Mouse (Mus musculus): ENCODE results near the gene Dnajb3.
"Not testable (repeated sequence)": the region's sequence is repeated elsewhere in the genome, so short reads cannot be mapped to it uniquely, and the experiment has no call there.

Gene Dnajb3

DNA sequence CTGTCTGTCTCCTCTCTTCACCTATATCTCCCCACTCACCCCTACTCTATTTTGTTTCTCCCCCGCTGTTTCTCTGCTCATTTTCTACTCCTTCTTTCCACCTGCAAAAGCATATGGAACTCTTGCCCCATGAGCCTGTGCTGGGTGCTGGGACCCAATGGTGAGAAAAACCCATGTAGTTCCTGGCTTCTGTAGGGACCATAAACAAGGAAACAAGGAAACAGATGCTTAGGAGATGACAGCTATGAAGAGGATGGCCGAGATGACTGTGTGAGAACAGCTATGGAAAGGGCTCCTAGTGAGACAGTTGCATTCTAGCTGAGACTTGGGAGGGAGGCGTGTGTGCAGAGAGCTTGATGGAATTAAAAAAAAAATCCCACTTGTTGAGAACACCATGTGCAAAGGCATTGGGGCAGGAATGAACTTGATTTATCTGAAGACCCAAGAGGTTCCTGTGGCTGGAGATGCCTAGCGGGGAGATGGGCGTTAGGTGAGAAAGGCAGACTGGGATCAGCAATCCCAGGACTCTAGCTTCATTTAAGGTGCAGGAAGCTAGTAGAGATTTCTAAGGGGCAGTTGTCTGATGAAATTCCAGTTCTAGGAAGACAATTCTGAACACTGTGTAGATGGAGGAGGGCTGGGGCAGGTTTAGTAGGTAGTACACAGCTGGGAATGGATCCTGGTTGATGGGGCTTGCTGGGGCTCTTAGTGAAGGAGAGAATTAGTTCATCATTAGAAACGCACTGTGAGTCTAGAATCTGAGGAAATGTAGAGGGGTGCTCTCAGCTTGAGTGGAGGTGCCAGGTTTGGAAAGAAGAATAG lies 25.6 kb upstream of the Dnajb3 start:
- DNase-seq, result no peak

DNA sequence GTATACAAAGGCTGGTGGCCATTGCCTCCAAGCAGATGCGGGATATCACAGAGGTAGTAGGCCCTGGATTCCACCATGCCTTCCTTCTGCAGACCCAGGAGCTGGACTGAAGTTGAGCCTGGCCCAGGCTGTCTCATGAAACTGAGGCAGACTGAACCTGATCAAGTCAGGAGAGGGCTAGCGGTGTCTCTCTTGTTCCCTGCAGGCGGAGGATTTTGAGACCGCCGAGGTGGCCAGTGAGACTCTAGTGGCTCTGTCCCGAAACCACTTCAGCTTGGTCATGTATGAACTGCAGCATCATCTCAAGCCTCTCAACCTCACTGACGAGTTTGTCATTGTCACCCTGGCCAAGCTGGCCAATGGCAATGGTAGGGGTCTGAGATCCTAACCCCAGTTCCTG lies 24.8 kb upstream of the Dnajb3 start:
- DNase-seq, result no peak

DNA sequence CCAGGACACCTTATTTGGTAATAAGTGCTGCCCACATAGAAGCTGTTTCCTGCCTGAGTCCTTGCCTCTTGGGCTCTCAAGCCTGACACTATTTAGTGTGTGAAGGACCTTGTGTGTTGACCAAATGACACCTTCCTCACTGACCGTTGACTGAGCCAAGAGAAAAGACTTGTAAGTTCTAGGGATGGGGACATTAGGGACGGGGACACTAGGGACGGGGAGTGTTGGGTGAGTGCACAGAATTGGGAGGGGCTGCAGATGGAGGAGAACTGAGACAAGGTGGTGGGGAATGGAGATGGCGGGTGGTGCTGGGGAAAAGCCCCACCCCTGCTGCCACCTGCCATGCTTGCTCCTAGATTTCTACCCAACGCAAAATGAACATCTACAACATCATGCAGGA lies 24.4 kb upstream of the Dnajb3 start:
- DNase-seq, result no peak

DNA sequence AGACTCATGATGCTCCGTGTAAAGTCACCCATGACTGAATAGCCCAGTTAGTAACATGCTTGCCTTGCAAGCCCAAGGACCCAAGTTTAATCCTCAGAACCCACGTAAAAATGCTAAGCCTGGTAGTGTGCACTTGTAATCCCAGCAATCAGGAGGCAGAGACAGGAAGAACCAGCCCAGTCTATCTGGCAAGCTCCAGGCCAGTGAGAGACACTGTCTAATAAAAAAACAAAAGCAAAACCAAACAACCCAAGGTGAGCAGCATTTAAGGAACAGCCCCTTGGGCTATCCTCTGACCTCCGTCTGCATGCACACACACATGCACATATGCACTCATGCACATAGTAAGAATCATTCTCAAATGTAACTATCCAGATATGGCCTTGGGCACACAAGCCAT lies 24.0 kb upstream of the Dnajb3 start:
- no peak for DNase-seq

DNA sequence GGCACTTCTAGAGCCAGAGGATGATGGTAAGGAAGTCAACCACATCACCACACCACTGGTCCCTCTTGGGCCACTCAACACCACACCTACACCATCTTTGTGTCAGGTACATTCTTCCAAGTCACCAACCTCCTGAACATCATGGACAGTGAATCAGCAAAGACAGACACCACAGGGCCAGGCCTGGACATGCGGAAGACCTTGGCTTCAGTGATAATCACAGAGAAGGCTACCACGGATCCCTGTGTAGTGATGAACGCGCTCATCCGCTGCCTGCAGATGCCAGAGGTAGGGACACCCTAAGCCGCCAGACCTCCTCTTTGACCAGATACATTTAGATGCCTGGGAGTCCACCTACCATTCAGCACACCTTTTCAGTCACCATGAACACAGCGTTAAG lies 22.5 kb upstream of the Dnajb3 start:
- no peak for DNase-seq

DNA sequence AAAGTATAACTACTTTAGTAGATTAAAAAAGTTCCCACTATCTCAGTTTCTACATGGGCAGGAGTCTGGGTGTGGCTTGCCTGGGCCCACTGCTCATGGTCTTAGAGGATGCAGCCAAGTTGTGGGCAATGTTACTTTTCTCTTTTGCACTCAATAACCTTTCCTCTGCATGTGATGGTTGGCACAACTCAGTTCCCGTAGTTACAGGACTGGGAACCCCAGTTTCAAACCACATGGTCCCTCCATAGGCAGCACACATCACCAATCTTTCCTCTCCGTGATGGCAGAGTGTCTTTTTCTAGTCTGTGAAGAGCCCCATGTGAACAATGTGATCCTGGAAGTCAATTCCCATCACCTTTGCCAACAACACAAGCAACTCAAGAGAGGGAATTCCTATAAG lies 21.9 kb upstream of the Dnajb3 start:
- peak; percentile 9 for DNase-seq

DNA sequence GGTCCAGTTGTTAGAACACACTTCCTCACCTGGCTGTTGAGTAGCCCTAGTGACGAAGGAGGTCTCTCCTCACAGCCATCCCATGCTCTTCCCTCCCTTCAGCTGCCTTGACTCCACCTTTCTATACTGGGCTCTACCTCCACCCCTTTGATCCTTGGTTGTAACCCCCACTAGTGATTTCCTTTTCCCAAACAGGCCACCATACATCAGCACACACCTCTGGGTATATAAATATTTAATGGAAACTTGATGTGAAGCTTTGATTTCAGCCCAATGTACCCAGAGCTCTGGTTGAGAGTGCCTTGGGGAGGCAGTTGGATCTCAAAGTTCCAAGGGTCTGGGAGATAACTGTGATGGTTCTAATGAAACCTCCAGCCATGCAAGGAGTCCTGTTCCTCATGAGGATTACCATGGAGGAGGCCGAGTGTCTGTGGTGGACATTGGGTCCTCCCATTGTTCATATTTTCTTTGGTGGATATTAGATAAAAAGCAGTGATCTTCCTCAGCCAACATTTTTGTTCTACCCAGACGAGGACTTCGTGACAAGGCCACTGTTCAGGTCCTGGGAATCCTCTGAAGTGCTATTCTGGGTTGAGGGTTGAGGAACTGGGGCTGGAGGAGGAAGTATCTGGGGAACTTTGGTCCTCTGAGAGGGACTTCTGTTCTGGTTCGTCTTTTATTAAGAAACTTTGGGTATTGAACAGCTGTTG lies 21.2 kb upstream of the Dnajb3 start, which contains the start of gene Mroh2a:
Gene Mroh2a (plus strand): TSS at position 317 of the 710 bp plus-strand sequence.
- peak; percentile 3 for DNase-seq

DNA sequence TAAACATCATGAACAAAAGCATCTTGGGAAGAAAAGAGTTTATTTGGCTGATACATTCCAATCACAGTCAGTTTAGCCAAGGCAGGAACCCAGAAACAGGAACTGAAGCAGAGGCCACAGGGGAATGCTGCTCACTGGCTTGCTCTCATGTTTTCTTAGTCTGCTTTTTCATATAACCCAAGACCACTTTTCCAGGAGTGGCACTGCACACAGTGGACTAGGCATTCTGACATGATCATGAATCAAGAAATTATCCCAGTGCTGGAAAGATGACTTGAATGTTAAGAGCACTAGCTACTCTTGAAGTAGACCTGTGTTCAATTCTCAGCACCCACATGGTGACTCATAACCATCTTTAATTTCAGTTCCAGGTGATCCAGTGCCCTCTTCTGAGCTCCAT lies 20.2 kb upstream of the Dnajb3 start:
- no peak for DNase-seq

DNA sequence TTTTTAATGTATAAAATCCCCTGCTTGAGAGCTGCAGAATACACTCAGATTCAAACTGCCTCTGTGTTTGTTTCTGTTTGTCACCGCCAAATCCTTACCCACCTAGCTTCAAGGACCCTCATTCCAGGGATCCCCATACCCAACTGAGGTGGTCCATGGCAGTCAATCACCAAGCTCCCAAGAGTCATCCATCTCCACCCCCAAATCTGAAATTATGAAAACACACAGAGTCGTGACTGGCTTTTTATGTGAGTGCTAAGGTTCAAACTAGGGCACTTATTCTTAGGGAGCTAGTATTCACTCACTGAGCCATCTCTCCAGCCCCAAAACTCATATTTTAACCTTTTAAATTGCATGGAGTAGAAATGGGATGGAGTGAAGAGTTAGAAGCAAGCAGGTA lies 19.7 kb upstream of the Dnajb3 start:
- not testable (repeated sequence) for DNase-seq

DNA sequence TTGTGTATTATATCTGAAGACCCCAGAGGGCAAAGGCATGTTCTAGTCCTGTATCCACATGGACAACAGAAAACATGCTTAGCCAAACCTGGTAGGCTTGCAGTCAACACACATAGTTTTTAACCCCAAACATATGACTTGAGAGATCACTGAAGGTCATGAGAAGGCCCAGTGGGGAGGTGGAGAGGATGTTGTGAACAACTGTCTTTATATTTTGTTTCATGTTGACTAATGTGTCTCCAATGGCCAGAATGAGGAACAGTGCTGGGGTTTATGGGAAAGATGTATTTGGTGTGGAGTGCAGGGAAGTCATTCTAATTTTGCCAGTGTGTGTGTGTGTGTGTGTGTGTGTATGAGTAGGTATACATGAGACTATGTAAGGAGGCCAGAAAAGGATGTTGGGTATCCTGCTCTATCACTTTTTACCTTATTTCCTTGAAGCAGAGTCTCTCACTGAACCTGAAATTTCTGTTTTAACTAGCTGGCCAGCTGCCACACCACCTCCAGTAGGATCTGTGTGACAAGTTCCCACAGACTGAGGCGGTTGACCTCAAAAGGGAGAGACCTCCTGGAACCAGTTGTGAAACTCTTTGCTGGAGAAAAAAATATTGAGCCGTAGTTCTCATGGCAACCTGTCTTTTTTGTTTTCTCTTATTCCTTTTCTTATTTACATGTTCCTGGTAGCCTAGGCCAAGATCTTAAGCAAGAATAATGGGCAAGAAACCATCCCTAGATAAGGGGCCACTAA lies 18.6 kb upstream of the Dnajb3 start:
- no peak for DNase-seq

DNA sequence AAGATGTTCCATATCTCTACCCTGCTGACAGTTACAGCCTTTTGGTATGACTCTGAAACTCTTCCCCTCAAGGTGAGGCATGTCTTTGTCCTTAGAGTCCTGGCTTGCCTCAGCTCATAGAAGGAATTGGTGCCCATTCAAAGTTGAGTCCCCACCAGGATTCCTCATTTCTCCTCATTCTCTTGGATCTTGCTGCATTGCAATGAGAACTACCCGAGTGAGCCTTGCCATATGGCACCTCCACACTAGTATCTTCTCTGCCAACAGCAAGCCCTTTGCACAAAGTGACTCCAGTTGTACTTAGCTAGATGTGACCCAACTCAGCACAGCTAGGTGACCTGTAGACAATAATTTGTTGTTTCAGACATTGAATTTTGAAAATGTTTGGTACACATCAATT lies 18.0 kb upstream of the Dnajb3 start:
- DNase-seq, result no peak

DNA sequence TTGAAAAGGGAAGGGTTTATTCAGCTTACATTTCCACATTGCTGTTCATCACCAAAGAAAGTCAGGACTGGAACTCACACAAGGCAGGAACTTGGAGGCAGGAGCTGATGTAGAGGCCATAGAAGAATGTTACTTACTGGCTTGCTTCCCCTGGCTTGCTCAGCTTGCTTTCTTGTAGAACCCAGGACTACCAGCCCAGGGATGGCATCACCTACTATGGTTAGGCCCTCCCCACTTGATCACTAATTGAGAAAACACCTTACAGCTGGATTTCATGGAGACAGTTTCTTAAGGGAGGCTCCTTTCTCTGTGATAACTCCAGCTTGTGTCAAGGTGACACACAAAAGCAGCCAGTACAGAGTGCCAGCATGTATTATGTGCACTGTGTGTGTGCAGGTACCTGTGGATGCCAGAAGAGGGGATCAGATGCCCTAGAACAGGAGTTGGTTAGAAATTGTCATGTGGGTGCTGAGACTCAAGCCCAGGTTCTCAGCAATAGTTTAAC lies 17.5 kb upstream of the Dnajb3 start:
- not testable (repeated sequence) for DNase-seq

DNA sequence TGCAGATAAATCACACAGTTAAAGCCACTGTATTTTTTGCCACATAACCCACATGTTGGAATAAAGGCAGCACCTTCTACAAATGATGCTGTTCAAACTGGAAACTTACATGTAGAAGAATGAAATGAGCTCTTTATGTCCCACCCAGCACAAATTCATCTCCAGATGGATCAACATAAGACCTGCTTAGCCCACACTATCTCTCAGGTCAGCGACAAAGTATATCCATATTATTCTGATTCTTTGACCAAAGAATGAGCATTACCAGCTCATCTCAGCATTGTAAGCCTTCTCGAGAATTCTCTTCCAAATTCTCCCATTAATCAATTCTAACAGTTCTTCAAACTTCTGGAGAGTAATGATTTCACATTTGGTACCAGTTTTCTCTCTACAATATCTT lies 16.6 kb upstream of the Dnajb3 start:
- DNase-seq, result no peak

DNA sequence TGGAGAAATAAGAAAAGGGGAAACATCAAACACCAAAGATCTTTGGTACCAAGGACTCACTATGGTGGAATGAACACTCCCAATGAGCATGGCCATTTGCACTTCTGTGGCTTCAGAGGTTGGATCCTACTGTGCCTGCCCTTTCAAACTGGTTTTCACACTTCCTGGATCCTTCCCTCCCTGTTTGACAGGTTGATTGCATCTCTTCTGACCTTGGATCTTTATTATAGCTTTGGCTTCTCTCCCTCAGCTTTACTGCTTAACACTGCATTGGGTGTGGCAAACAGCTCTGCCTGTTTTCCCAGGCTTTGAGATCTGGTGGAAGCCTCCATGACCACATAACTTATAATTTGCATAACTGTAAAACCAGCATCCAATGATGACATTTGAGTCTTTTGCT lies 14.8 kb upstream of the Dnajb3 start:
- no peak for DNase-seq

DNA sequence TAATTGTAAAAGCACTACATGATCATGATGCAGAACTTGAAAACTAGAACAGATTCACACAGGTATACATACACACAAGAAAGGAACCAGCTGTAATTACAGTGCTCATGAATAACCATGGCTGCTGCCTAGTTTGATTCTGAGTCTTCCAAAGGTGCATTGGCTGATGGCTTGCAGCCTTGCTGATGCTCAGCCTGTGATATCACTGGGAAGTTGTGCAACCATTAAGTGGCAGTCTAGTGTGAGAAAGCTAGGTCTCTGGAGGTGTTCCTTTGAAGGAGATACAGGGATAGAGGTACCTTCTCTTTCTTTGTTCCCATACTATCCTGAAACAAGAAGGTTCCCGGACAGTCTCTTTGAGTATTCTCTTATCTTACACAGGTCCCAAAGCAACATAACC lies 13.5 kb upstream of the Dnajb3 start:
- no peak for DNase-seq

DNA sequence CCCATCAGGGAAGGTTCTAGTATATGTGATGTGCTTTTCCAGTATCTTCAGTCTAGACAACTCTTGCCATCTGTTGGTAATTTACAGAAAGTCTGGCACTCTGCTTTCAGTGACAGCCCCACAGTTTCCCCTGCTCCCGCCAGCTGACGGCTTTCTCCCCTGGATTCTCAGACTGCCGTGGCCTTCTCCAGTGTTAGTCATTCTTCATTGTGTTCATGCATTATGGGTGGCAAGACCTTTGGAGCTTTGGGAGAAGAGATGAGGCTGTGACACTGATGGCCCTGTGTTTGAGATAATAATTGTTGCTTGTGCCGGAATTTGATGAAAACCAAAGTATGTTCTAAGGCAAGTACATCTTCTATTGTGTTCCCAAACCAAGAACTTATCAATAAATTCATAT lies 13.0 kb upstream of the Dnajb3 start:
- DNase-seq, result no peak

DNA sequence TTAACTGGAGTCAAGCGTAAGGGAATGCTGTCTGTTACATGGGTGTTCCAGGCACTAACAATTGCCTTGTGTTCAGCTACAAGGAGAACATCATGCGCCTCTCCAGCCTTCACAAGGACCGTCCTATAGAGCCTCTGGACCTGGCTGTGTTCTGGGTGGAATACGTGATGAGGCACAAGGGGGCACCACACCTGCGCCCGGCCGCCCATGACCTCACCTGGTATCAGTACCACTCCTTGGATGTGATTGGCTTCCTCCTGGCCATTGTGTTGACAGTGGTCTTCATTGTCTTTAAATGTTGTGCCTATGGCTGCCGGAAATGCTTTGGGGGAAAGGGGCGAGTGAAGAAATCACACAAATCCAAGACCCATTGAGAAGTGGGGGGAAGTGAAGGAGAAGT lies 12.5 kb upstream of the Dnajb3 start:
- peak; percentile 16 for DNase-seq

DNA sequence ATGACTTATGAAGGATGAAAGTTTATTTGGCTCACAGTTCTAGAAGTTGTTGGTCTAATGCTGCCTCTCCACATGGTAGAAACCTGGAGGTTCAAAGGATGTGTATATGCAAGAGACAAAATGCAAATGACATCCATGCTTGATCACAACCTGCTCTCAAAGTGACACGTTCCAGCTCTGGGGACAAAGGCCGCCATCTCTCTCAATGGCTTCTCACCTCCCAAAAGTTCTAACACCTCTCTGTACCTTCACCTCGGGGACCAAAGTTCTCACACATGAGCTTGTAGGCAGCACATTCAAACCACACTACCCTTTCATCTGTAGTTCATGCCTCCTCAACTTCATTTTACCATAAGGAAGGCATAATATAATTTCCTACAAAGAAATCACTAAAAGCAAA lies 12.0 kb upstream of the Dnajb3 start:
- no peak for DNase-seq

DNA sequence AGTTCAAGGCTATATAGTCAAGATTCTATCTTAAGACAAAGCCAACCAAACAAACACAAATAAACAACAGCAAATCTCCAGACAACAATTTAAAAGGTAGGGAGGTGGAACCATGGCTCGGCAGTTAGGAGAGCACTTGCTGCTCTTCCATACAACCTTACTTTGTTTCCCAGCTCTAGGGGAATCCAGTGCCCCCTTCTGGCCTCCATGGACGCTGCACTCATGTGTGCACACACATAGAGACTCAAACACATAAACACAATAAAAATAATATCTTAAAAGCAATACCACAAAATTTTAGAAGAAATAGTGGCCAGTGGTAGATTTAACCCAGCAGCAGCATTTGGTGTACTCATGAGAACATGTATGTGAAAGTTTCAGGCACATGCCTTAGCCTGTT lies 11.6 kb upstream of the Dnajb3 start:
- peak; percentile 19 for DNase-seq

DNA sequence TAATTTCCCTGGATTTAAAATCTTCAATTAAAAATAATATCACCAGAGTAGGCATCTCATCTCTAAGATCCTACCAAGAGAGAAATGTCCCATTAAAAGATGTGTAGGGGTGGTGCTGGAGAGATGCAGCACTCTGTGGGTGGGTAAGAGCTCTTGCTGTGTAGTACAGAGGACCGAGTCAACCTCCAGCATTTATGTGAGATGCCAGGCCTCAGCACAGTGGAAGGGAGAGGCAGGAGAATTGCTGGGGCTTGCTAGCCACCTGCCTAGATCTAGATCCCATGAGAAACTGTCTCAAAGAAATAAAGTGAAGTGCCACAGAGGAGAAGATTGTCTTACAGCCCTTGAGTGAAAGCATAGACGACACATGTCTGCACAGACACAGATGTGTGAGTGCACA lies 11.0 kb upstream of the Dnajb3 start:
- no peak for DNase-seq

DNA sequence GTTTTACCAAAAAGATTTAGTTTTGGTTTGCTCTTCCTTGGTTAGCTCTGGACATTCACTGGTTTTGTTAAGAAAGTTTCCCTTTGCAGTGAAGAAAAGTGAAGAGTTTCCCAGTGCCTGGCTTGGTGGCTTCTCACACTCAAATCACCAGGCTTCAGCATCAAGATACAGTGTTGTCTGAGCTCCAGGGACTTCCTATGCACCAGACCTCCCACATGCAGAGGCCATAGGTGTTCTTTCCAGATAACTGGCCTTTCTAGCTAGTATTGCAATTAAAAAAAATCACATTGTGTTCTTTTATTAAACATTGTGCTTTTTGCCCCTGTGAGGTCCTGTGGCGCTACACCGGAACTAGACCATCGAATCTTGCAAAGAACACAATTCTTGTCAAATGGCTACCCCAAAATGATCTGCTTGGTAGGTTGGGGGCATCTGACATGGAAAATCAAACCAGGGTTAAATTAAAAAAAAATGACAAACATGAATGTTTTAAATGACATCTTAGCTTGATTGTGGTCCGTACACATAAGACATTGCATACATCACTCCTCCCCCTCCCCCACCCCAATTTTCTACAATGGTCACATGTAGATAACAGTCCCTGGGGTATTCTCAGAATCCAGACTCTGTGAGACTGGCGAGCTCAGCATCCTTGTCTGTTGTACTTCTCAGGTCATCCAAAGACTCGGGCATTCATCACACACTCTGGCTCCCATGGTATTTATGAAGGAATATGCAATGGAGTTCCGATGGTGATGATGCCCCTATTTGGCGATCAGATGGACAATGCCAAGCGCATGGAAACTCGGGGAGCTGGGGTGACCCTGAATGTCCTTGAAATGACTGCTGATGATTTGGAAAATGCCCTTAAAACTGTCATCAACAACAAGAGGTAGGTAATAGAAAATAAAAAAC lies 10.1 kb upstream of the Dnajb3 start:
- no peak for DNase-seq

DNA sequence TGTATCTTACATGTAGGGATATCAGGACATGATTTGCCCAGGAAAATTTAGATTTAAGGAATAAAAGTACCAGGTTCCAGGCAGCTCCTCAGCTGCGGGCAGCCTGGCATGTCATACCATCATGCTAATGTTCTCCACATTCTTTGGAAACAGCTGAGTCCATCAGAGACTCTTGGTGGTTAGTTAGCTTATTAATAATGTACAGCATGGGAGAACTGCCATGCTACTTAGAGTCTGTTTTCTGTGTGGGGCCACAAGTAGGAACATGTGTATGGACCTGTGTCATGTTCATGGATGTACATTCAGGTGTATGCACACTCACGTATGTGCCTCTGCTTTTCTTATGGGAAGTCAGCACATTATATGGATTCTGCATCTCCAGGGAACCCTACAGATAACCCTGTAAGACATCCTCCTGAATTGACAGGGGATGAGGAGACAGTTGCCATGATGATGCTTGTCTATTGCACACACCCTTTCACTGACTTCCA lies 8.9 kb upstream of the Dnajb3 start:
- DNase-seq, result no peak

Data from thymus, postnatal 14 days (tissue).